Mouse (Mus musculus): ENCODE results near the gene Syne1.

Gene Syne1

DNA sequence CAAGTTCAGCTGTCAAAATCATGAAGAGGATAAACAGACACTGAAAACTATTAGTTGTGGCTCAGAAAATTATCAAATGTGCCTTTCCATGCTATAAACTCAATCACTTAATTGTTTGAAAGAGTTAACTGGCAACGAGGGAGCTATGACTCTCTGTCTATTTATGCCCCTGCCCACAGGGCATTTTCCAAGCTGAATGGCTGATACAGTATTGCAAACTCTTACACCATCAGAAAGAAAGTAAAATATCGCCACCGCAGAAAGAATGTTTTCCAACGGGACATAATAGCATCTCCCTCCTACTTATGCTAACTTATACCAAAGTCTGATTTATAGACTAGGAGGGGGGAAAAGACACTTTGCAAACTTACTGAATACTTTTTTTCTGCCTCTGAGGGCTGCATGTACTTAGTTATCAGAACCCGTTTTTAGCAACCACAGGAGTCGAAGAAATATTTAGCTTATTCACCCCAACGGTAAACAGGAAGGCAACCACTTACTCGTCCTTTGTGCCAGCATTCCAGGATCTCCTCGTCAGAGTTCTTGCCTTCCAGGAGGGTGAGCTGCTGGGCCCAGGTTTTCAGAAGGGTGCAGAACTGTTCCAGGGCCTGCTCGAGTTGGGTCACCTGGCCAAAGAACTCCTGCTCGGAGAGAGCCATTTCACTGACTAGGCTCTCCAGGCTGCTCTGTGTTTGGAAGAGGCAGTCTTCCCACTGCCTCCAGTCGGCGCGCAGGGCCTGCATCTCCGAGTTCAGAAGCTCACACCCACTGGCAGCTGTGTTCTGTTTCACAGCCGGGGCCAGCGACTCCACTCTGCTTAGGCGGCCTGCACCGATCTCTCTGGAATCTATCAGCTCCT lies 262.3 kb downstream of the Syne1 start:
- 28% methylated on average over 19 of the region's 19 CpGs for WGBS

DNA sequence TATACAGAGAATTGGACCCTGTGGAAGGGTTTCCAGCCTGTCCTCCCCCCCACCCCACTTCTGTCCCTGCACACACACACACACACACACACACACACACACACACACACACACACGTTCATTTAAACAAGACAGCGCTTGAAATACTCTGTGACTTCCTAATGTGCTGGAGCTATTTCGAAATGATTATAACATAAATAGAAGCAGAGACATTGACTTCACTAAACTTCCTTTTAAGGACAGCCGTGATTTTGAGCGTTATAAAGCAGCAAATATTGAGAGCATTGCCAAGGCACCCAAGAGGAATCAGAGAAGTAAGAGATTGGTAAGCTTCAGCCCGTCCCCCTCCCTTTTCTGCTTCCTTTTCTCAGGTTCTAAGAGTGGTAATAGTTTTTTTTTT lies 263.0 kb downstream of the Syne1 start:
- WGBS: 24% methylated on average over 6 of the region's 6 CpGs

DNA sequence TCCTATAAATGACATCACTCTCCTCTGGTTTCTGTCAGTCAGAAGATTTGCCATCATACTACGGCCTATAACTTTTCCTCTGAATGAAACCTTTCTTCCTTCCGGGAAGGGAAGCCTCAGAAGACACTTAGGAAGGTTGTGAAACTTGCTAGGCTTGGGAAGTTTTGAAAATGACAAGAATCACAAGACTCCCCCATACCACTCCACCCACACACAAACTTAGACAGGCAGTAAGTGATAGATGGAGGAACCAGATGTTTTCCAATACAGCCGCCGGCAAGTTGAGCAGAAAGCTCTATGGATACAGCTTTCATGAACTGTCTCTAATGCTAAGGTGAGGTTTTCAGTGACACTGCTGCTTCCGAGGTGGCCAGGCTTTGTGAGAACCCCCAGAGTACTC lies 275.5 kb downstream of the Syne1 start:
- 71% methylated on average over 5 of the region's 5 CpGs for WGBS

DNA sequence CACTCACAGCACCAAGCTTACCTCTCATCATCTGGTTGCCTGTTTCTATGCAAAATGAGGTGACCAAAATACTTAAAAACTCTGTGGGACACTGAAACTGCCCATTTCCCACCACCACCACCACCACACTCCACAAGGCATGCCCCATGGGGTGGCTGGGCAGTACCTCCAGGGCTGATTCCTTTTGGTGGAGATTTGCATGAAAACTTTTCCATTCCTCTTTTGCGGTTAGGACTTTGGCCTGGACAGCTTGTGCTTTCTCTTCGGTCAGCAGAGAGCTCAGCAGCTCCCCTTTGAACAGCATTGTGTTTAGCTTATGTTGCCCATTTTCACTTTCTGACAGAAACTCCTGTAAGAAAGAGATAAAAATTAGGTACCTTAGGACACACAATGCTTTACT lies 280.6 kb downstream of the Syne1 start:
- 90% methylated on average over 2 of the region's 2 CpGs for WGBS

- WGBS: 65% methylated on average over 10 of the region's 10 CpGs
Observed at GRCm38 (mm10) chr10:5264418-5264817, 286.9 kb downstream of the Syne1 start.

DNA sequence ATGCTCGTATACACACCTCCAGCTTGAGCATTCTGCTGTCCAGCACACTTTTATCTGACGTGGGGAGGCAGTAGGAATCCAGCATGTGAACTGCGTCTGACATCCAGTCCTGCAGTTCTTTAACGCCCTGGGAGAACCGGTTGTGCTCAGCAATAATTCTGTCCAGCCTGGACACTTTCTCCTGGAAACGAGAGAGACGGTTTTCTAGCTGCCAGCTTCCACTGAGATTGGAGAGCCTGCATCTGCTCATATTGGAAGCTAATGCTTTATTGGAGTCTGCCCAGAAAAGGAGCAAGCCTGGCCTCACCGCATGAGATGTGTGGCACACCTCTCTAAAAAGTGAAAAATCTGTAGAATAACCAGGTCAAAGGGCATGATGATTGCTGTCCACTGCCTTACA lies 288.6 kb downstream of the Syne1 start:
- WGBS: 80% methylated on average over 8 of the region's 8 CpGs

DNA sequence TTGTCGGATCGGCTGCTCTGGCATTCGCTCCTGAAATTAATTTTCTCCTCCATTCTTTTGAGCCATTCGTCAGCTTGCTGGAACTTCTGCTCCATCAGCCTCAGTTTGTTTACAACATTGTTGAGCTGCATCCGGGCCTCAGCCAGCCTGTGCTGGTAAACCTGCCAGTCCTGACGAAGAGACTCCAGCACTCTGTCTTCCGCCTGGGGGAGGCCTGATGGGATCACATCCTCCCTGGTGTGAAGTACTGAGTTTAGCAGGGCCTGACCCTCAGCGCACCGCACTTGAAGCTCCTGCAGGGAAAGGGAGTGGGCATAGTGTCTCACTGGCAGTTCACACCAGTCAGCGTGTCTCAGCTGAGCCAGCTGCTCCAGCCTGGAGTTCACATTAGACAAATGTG lies 300.6 kb downstream of the Syne1 start:
- 64% methylated on average over 10 of the region's 10 CpGs for WGBS

GRCm38 (mm10) chr10:5239680-5240079 lies 311.6 kb downstream of the Syne1 start:
- WGBS: 54% methylated on average over 4 of the region's 4 CpGs

DNA sequence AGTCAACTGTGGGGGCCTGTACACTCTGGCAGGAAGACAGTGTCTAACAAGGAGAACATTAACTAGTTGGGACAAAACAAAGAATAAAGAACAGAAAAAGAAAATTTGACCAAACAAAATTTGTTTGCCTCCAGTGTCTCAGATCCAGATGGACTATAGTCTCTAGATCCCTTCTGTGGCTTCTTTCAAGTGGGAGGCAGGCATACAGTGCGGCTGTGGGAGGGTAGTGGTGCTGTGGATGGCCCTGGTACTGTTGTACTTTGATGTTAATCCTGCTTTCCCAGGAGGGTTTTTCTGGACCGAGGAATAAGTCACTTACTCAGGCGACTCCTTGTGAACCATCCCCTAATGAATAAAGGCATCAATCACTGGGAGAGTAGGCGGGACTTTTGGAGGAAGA lies 314.4 kb downstream of the Syne1 start:
- 61% methylated on average over 4 of the region's 4 CpGs for WGBS

DNA sequence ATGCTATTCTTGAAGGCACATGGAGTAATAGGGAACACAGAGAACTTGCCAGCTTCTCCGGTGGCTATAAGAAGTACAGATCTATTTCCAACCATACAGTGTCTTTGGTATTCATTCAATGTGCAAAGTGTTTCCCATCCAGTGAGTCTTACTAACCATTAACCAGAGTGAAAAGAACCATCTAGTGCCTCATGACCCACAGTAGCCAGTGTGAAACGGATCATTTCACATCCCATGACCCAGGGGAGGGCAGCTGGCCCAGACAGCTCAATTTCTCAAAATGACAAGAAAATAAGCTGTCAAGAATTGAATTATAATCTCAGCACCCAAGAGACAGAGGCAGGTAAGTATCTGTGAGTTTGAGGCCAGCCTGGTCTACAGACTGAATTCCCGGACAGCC lies 315.1 kb downstream of the Syne1 start:
- WGBS: 85% methylated on average over 3 of the region's 3 CpGs

DNA sequence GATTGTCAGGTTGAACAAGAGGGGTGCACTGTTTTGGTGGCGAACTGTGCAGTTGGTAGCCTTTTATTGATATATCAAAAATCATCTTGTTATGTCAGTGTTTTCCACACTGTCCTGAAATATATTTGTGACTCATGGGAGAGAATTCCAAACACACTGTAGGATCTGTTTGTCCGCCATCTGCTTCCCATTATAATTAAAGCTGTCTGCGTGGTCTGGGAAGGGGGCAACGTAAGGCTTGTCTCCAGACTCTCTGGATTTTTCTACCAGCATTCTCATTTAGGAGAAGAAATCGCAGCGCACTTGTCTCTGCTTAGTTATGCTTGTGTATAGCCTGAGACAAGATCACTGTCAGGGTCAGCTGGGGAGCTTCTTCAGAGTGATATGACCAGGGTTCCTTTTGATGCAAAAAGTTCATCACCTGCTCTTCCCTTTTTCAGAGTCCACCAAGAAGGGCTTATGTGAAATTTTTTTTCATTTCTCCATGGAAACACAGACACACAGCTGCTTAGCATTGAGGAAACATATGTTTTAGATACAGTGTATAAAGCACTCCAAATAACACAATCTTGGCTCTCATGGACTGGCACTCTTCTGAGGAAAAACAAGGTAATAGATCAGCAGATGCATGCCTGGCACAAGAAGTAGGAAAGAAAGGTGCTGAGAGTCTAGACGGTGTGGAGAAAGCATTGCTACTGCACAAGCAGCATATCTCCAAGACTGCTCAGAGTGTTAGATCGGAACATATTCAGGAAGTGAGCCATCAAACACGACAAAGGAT lies 316.4 kb downstream of the Syne1 start:
- WGBS: 45% methylated on average over 9 of the region's 9 CpGs

DNA sequence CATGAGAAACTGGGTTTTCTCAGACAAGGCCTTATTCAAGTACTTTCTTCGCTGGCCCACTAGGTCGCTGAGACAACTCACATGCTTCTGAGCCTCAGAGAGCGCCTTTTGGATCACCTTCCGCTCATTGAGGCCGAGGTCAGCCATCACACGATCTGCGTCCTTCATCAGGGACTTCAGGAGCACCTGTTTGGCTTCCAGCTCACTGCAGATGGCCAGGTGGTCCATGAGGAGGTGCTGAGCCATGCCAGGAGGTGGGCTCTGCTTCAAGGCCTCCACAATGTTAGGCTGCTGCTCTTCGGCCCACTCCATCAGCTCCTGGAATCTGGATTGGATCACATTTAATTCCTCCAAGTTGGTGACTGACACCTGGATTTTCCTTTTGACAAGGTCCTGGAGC lies 322.2 kb downstream of the Syne1 start:
- 92% methylated on average over 8 of the region's 8 CpGs for WGBS

DNA sequence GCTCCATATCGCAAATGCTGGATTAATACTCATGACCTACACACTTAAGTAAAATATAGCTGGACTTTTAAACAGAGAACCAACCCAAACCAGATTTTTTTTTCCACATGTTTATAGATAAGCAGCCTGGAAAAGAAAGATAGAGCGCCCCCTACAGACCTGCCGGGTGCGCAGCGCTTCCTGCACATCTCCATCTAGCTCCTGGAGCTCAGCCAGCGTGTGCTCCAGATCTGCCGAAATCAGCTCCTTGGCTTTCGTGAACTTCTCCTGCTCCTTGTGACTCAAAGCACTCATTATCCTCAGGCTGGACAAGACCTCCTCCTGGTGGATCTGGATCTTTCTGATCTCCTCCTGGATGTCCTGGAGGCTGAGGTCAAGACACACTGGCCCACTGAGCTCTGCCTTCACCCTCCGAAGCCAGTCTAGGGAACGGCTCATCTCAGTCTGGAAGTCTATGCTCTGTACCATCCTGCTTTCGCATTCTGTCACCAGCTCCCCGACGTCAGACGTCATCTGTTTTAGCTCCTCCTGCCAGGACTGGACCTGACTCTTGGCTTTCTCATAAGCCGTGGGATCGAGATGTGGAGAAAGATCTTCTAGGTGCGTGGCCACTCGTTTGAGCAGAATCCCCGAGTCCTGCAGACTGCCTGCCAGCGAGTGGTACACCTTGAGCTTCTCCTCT lies 323.7 kb downstream of the Syne1 start:
- 79% methylated on average over 20 of the region's 20 CpGs for WGBS

- WGBS: 80% methylated on average over 1 of the region's 1 CpGs
Observed at GRCm38 (mm10) chr10:5215943-5216342, 335.3 kb downstream of the Syne1 start.

GRCm38 (mm10) chr10:5207905-5208641 lies 343.2 kb downstream of the Syne1 start:
- 34% methylated on average over 7 of the region's 7 CpGs for WGBS

- WGBS: 69% methylated on average over 3 of the region's 3 CpGs
Observed at GRCm38 (mm10) chr10:5205977-5206376, 345.3 kb downstream of the Syne1 start.

DNA sequence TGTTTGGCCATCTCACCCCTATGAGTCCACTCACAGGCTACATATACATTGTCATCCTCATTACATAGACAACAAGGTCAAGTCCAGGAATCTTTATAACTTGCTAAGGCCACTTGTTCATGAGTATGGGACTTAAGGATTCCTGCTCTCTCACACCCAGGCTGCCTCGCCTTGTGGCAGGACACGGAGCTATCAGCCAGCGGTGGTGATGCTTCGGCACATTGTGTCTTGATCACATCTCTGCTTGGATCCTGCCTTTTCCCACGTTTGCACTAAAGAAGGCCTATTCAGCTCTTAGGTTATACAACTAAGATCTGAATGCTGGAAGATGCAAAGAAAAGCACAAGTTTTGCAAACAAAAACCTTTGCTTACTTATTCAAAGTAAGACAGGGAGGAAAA lies 345.7 kb downstream of the Syne1 start:
- WGBS: 68% methylated on average over 5 of the region's 5 CpGs

- 27% methylated on average over 10 of the region's 10 CpGs for WGBS
Observed at GRCm38 (mm10) chr10:5203837-5204236, 347.4 kb downstream of the Syne1 start.

DNA sequence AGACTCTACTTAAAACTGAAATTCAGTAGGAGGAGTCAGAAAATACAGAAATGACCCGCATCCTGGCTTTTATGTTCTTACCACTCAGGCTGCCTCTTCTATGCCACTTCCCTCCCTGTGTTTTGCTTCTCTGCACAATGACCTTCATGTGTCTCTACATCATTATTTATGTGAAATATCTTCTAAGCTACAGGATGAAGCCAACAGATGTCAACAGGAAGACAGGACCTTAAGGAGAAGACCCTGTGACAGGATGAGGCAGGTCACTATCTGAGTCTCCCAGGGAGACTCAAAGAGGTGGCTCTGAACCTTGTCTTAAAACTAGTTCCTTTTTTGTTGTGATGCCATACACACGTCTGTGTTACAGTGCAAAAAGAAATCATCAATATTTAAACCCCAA lies 353.9 kb downstream of the Syne1 start:
- WGBS: 65% methylated on average over 2 of the region's 2 CpGs

DNA sequence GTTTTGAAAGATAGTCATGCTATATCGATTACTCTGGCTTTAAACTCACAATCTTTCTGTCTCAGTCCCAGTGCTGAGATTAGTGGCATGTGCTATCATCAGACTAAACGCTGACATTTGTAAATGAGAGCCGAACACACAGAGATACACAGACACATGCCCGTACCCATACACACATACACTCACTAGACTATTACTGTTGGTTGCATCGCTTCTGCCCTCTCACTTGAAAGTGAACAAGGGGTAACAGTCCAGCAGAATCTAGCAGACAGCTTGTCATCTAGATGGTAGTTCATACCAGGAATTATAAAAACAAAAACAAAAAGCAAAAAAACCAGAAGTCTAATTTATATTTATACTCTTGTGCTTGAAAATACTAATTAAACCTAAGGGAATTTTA lies 355.0 kb downstream of the Syne1 start:
- WGBS: 90% methylated on average over 5 of the region's 5 CpGs

GRCm38 (mm10) chr10:5195288-5195687 lies 356.0 kb downstream of the Syne1 start:
- 51% methylated on average over 5 of the region's 5 CpGs for WGBS

Data from cerebral cortex, adult 2 months (tissue).